Mouse (Mus musculus) liver, adult 2 months (tissue): Measurements from ENCODE around the gene Hoxa5. TPM values are rescaled to one million over a fixed set of nuclear protein-coding genes. Genes with fewer than 3 reads are reported as not detected.

Source experiments
- DNase-seq: peaks from one replicate; pipeline ENCODE4 v3.0.0-alpha.2; 2011; ENCODE audit warnings: low read depth, low spot score; ENCODE audit errors: extremely low read depth
- H3K27ac ChIP-seq: fragments of 200-500 bp; replicated peaks from 2 replicates; pipeline ENCODE4 v1.5.1; 2012; ENCODE audit warnings: low read depth, mild to moderate bottlenecking, control low read depth, inconsistent platforms, low read length; ENCODE audit not compliant: insufficient read depth
- H3K27me3 ChIP-seq: fragments of 200-500 bp; 2 replicates; pipeline ENCODE4 v1.6.1; 2012; ENCODE audit warnings: mild to moderate bottlenecking, moderate library complexity, low read length, inconsistent platforms; ENCODE audit not compliant: control insufficient read depth, insufficient read depth
- H3K36me3 ChIP-seq: fragments of 200-500 bp; 2 replicates; pipeline ENCODE4 v1.6.1; 2012; ENCODE audit warnings: low read length, inconsistent platforms; ENCODE audit not compliant: control insufficient read depth, insufficient read depth
- H3K4me1 ChIP-seq: fragments of 200-500 bp; 2 replicates; pipeline ENCODE4 v1.6.1; 2011; ENCODE audit warnings: low read length; ENCODE audit not compliant: control insufficient read depth, insufficient read depth
- H3K4me3 ChIP-seq: fragments of 200-500 bp; 2 replicates; pipeline ENCODE4 v1.5.1; 2011; ENCODE audit warnings: low read depth, mild to moderate bottlenecking, control low read depth, low read length, moderate library complexity; ENCODE audit not compliant: insufficient read depth
- H3K79me2 ChIP-seq: fragments of 200-500 bp; 2 replicates; pipeline ENCODE4 v1.6.1; 2012; ENCODE audit warnings: inconsistent platforms, mild to moderate bottlenecking, low read length, moderate library complexity; ENCODE audit not compliant: control insufficient read depth, insufficient read depth
- H3K9ac ChIP-seq: fragments of 200-500 bp; 2 replicates; pipeline ENCODE4 v1.6.1; 2012; ENCODE audit warnings: low read depth, mild to moderate bottlenecking, control low read depth, inconsistent platforms, low read length
- CTCF ChIP-seq: fragments of 200-500 bp; IDR thresholded peaks from 2 replicates; pipeline ENCODE4 v1.5.1; 2011; ENCODE audit warnings: low read depth, low read length, control low read depth
- POLR2A ChIP-seq: fragments of 200-500 bp; IDR thresholded peaks from 2 replicates; pipeline ENCODE4 v1.6.1; 2011; ENCODE audit warnings: low read length, control low read depth; ENCODE audit not compliant: insufficient read depth; ENCODE audit errors: extremely low read depth
- WGBS: fragments of 180-500 bp; shearing (Covaris S2); methylation state at CpG from one replicate; pipeline ENCODE4 v1.1.7; 2018; 5-methylcytosine and 5-hydroxymethylcytosine counted together
- polyA plus RNA-seq: library from polyadenylated mRNA; depleted of rRNA; stranded (reverse); fragments of >200 nt; gene quantifications from 2 replicates; pipeline ENCODE4 v1.2.3, GENCODE M21; 2012
- total RNA-seq: library from RNA; depleted of rRNA; stranded (reverse); fragments of >200 nt; gene quantifications from 2 replicates; pipeline ENCODE4 v1.2.3, GENCODE M21; 2014

Gene Hoxa5
- total and polyA plus RNA-seq, 2 experiments = 0.16 to 0.28 TPM

GRCm38 (mm10) chr6:52159979-52160378, 44.4 kb downstream of the Hoxa5 start:
- 5% methylated on average over 9 of the region's 9 CpGs for WGBS
- TF ChIP-seq CTCF = no peak
- no peak for TF ChIP-seq POLR2A

DNA sequence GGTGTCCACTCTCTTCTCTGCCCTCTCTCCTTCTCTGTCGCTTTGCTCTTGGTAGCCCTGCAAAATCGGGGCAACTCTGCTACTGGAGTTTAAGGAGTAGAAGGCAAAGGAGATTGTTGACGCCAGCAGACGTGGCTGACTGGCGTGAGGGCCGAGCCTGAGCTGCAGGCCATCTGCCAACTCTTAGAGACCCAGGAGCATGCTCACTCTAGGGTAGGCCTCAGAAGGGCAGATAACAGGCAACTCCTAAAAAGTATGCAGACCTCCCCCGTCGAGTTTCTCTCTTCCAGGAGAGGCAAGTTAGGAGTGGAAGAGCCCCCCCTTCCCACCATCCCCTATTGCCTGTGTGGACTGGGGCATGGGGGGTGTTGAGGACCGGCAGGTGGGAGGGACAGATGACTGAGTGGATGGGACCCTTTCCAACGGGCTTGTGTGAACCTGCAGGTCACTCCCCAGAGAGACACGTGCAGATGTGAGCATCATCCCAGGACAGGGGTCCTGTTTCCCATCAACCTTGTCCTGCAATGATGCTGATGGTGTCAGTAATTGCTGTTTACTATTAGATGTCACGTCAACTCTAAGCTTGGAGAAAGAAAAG, 45.1 kb downstream of the Hoxa5 start:
- Histone ChIP-seq H3K27me3 (peaks cover 25% of the 10 kb centered on the region; the same call in 1 of the 2 replicates), H3K36me3 (no peaks in the 10 kb centered on the region), H3K9ac (peak overlapping the region; percentile 61), H3K4me3 (peak overlapping the region; percentile 69), H3K4me1 (no peaks in the 10 kb centered on the region), H3K79me2 (no peaks in the 10 kb centered on the region), H3K27ac (peak overlapping the region; percentile 47)
- 7% methylated on average over 12 of the region's 12 CpGs for WGBS
- TF ChIP-seq CTCF = no peak
- no peak for TF ChIP-seq POLR2A
- no peak for DNase-seq

More at GRCm38 (mm10) chr6:52159979-52160378, 44.4 kb downstream of the Hoxa5 start:
- Histone ChIP-seq H3K9ac (no peak overlapping the region), H3K27ac (no peak overlapping the region), H3K36me3 (no peaks in the 10 kb centered on the region), H3K4me1 (no peaks in the 10 kb centered on the region), H3K4me3 (peak overlapping the region; percentile 5; the same call in 1 of the 2 replicates), H3K27me3 (peaks cover 28% of the 10 kb centered on the region; the same call in 1 of the 2 replicates), H3K79me2 (no peaks in the 10 kb centered on the region)
- peak; percentile 29 for DNase-seq

DNA sequence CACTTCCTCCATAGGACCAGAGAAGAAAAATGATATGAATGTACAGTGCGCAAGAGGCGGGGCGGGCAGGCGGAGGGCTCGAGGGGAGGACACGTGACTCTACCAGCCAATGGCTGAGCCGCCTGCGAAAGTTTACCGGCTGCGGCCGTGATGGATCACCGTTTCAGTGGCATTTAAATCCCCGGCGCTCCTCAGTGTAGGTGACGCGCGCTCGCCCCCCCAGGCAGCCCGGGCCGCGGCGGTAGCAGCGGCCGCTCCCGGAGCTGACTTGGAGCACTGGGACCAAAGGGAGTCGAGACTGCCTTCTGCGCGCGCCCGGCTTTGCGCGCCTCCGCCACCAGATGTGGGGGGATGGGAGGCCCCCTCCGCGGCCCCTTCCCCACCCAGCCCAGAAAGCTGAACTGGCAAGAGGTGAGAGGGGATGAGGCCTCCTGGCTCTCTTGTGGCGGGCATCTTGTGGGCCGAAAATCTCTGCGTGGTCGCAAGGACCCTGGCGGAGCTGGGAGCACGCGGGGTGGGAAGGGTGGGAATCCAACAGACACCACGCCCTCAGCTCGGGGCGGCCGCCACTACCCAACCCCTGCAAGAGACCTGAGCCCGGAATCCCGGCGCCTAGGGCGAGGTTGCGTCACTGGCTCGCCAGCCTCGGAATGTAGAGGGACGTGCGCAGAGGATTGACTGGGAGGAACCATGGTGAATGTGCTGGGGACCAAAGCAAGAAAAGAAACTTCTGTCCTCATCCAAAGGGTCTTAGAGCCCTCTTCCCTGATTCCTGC, 45.9 kb downstream of the Hoxa5 start, which contains the start of gene Hoxa1:
Gene Hoxa1, minus strand, starts transcription at position 42 of the 776 bp plus-strand sequence.
- Histone ChIP-seq H3K27ac (peak within 1 kb of the TSS; percentile 47), H3K4me1 (no peaks in the 10 kb centered on the region), H3K79me2 (no peaks in the 10 kb centered on the region), H3K36me3 (no peaks in the 10 kb centered on the region), H3K27me3 (peaks cover 21% of the 10 kb centered on the region; the same call in 1 of the 2 replicates), H3K9ac (peak within 1 kb of the TSS; percentile 61), H3K4me3 (peak within 1 kb of the TSS; percentile 69)
- TF ChIP-seq POLR2A = 0 out of 2 replicates have a peak, but pooled peaks have one; percentile 29
- no peak for TF ChIP-seq CTCF
- WGBS = 2% methylated on average over 55 of the region's 55 CpGs
- DNase-seq = no peak

DNA sequence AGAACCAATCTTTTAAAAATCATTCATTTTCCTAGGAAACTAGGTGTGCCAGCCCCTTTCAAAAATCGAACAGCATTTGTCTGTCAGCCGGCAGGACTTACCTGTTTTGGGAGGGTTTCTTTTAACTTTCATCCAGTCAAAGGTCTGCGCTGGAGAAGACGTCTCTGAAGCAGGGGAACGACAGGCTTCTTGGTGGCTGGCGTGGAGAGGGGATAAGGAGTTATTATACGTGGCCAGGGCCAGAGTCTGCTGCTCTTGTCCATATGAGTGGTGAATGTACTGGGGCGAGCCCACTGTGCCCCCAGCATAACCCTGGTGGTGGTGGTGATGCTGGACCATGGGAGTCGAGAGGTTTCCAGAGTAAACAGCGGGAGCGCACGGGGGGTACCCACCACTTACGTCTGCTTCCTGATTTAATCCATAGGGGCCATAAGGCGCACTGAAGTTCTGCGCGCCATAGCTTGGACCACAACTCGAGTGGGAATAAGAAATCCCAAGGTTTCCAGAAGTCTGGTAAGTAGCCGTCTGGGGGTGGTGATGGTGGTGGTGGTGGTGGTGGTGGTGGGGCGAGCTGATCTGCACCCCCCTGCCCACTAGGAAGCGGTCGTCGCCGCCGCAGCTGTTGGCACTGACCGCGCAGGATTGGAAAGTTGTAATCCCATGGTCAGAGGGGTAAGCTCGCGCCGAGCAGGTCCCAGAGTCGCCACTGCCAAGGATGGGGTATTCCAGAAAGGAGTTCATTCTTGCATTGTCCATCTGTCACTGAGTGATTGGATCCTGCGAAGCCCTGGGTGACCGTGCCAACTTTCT, 46.7 kb downstream of the Hoxa5 start:
- Histone ChIP-seq H3K4me3 (peak overlapping the region; percentile 69), H3K27me3 (peaks cover 18% of the 10 kb centered on the region; the same call in 1 of the 2 replicates), H3K9ac (peak overlapping the region; percentile 47), H3K79me2 (no peaks in the 10 kb centered on the region), H3K27ac (no peak overlapping the region), H3K4me1 (no peaks in the 10 kb centered on the region), H3K36me3 (no peaks in the 10 kb centered on the region)
- no peak for DNase-seq
- TF ChIP-seq POLR2A (no peak), CTCF (no peak)
- WGBS = 7% methylated on average over 32 of the region's 32 CpGs

GRCm38 (mm10) chr6:52156551-52157200, 47.7 kb downstream of the Hoxa5 start:
- no peak for DNase-seq
- WGBS = 14% methylated on average over 20 of the region's 20 CpGs
- no peak overlapping the region for H3K9ac ChIP-seq
- no peaks in the 10 kb centered on the region for H3K36me3 ChIP-seq
- TF ChIP-seq POLR2A (no peak), CTCF (no peak)
- no peaks in the 10 kb centered on the region for H3K79me2 ChIP-seq
- H3K27ac ChIP-seq = no peak overlapping the region
- no peak overlapping the region for H3K4me3 ChIP-seq
- H3K27me3 ChIP-seq = peaks cover 18% of the 10 kb centered on the region; the same call in 1 of the 2 replicates
- no peaks in the 10 kb centered on the region for H3K4me1 ChIP-seq
